Mouse (Mus musculus) granulocyte monocyte progenitor cell, adult 5-6 weeks (primary cell): ENCODE measurements around the gene Hoxc5. TPM values are rescaled to one million over a fixed set of nuclear protein-coding genes. Genes with fewer than 3 reads are reported as not detected.

Experiments used
- ATAC-seq: replicated peaks from 2 replicates; pipeline ENCODE4 v1.8.0; 2016; ENCODE audit warnings: mild to moderate bottlenecking, moderate TSS enrichment, inconsistent platforms; ENCODE audit not compliant: poor library complexity, severe bottlenecking
- total RNA-seq, 2 experiments: library from RNA; stranded (forward) in 1 of 2; stranded (reverse) in 1 of 2; fragments of 200-712, 200-1000 nt in 1 of 2; fragments of >200 nt in 1 of 2; fragmentation: Nextera tagmentation in 1 of 2; gene quantifications; 2 replicates each; pipeline ENCODE4 v1.2.3; 2014 to 2017

The Hoxc5 gene
- total RNA-seq (2014; fragmentation: Nextera tagmentation), result not detected in 2 replicates
- not detected in 2 replicates for total RNA-seq (2017)

- ATAC-seq, result no peak
Measured at GRCm38 (mm10) chr15:102967312-102967510, at the start of gene Hoxc5. Gene Hoxc5 (plus strand): TSS chr15:102967443.

GRCm38 (mm10) chr15:102917972-102918572, 49.2 kb upstream of the Hoxc5 start:
- no peak for ATAC-seq

- ATAC-seq, result no peak
Measured at GRCm38 (mm10) chr15:102918611-102919265, 48.5 kb upstream of the Hoxc5 start.

- no peak for ATAC-seq
Measured at GRCm38 (mm10) chr15:102919336-102920180, 47.7 kb upstream of the Hoxc5 start.

- peak; percentile 59 for ATAC-seq
Measured at GRCm38 (mm10) chr15:102920619-102921018, 46.6 kb upstream of the Hoxc5 start.

GRCm38 (mm10) chr15:102921053-102922011, 45.9 kb upstream of the Hoxc5 start, which contains the start of gene Hoxc13:
Gene Hoxc13 (plus strand): TSS chr15:102921103.
- ATAC-seq, result no peak

- ATAC-seq, result no peak
Measured at GRCm38 (mm10) chr15:102922012-102922362, 45.3 kb upstream of the Hoxc5 start.

GRCm38 (mm10) chr15:102922636-102923500, 44.4 kb upstream of the Hoxc5 start:
- no peak for ATAC-seq

GRCm38 (mm10) chr15:102927032-102927645, 40.1 kb upstream of the Hoxc5 start:
- no peak for ATAC-seq

GRCm38 (mm10) chr15:102931706-102932358, 35.4 kb upstream of the Hoxc5 start:
- no peak for ATAC-seq

GRCm38 (mm10) chr15:102934438-102934837, 32.8 kb upstream of the Hoxc5 start:
- no peak for ATAC-seq

- no peak for ATAC-seq
Measured at GRCm38 (mm10) chr15:102934897-102935296, 32.3 kb upstream of the Hoxc5 start.

GRCm38 (mm10) chr15:102936279-102936972, 30.8 kb upstream of the Hoxc5 start, which contains the start of gene Hoxc12:
Gene Hoxc12 (plus strand): TSS chr15:102936757.
- no peak for ATAC-seq

- no peak for ATAC-seq
Measured at GRCm38 (mm10) chr15:102937036-102937666, 30.1 kb upstream of the Hoxc5 start.

GRCm38 (mm10) chr15:102939256-102940155, 27.7 kb upstream of the Hoxc5 start:
- no peak for ATAC-seq

GRCm38 (mm10) chr15:102942739-102943467, 24.3 kb upstream of the Hoxc5 start:
- ATAC-seq, result no peak
